Mouse (Mus musculus) cortical plate, adult 2 months (tissue): ENCODE results near the gene Pi4k2b.

ENCODE experiments used
- CTCF ChIP-seq: fragments of 200-500 bp; IDR thresholded peaks from 2 replicates; pipeline ENCODE4 v1.5.1; 2011; ENCODE audit warnings: mild to moderate bottlenecking, control low read depth, low read length; ENCODE audit not compliant: insufficient read depth; ENCODE audit errors: extremely low read depth
- POLR2A ChIP-seq: fragments of 200-500 bp; IDR thresholded peaks from 2 replicates; pipeline ENCODE4 v1.6.1; 2011; ENCODE audit warnings: mild to moderate bottlenecking, low read length, control low read depth; ENCODE audit not compliant: insufficient read depth; ENCODE audit errors: extremely low read depth

- TF ChIP-seq POLR2A = peak; percentile 38; the same call in 1 of the 2 replicates
- TF ChIP-seq CTCF = peak; percentile 54
These were observed 41.3 kb downstream of the Pi4k2b start for GRCm38 (mm10) chr5:52782523-52783250.
